19 mouse cellular contexts compared by ENCODE assay signal in genomic region chr14:113590811-113591210, GRCm38 (mm10).
DNase-seq lines count a peak whose midpoint lies in the region; ATAC-seq and TF ChIP-seq lines count a peak whose summit lies in the region.
"Had no signal": no experiment of that assay in that cellular context is flagged by ENCODE, and none has a peak within 500 bp of the region (broad histone marks: within the 10 kb centered on the region; RNA-seq: fewer than 3 reads in every experiment).

No protein-coding gene starts in this region.

- H3K36me3 ChIP-seq in embryonic facial prominence, embryonic 11.5 days (replicated peaks; ENCODE audit: control insufficient read depth, insufficient read depth, low read depth, low read length): no peaks in the 10 kb centered on the region
- no peaks in the 10 kb centered on the region for H3K36me3 ChIP-seq in hindbrain, postnatal 0 days (ENCODE audit: insufficient read depth, low read length)
- no peaks in the 10 kb centered on the region for H3K36me3 ChIP-seq in stomach, embryonic 15.5 days
- no peaks in the 10 kb centered on the region for H3K36me3 ChIP-seq in kidney, adult 2 months (ENCODE audit: control insufficient read depth, insufficient read depth, low read length)
- H3K36me3 ChIP-seq: forebrain, embryonic 10.5 days; midbrain, embryonic 12.5 days had no signal

- no peak for TF ChIP-seq CTCF in hindbrain, postnatal 0 days (IDR thresholded peaks at IDR 0.05; ENCODE audit: low read depth)
- TF ChIP-seq CTCF in kidney, adult 2 months (conservative IDR thresholded peaks at IDR 0.05; ENCODE audit: insufficient read depth, insufficient read length, low read depth, low read length): no peak

- no peaks in the 10 kb centered on the region for H3K4me1 ChIP-seq in embryonic facial prominence, embryonic 11.5 days (ENCODE audit: control insufficient read depth, insufficient read depth, low read length)
- no peaks in the 10 kb centered on the region for H3K4me1 ChIP-seq in hindbrain, postnatal 0 days (ENCODE audit: insufficient read depth, low read length)
- H3K4me1 ChIP-seq in stomach, embryonic 15.5 days: no peaks in the 10 kb centered on the region
- H3K4me1 ChIP-seq in kidney, adult 2 months (ENCODE audit: control insufficient read depth, insufficient read depth, low read length): no peaks in the 10 kb centered on the region
- H3K4me1 ChIP-seq: forebrain, embryonic 10.5 days; midbrain, embryonic 12.5 days had no signal

- no peak for ATAC-seq in embryonic facial prominence, embryonic 11.5 days (replicated peaks; ENCODE audit: insufficient number of reproducible peaks, low FRiP score, low TSS enrichment, low read depth)
- no peak for ATAC-seq in hindbrain, postnatal 0 days
- ATAC-seq in stomach, embryonic 15.5 days (ENCODE audit: insufficient read depth, low FRiP score, low read depth): peak; percentile 56; the same call in 1 of the 2 replicates
- ATAC-seq: Patski had no signal

- H3K27ac ChIP-seq in embryonic facial prominence, embryonic 11.5 days (replicated peaks; ENCODE audit: low read depth, low read length): no peak overlapping the region
- H3K27ac ChIP-seq in hindbrain, postnatal 0 days: no peak overlapping the region
- no peak overlapping the region for H3K27ac ChIP-seq in stomach, embryonic 15.5 days
- H3K27ac ChIP-seq in kidney, adult 2 months (ENCODE audit: insufficient read depth, low read depth, low read length): no peak overlapping the region
- H3K27ac ChIP-seq: forebrain, embryonic 10.5 days; left cerebral cortex, adult 2 months; midbrain, embryonic 12.5 days had no signal

- no peak overlapping the region for H3K9ac ChIP-seq in embryonic facial prominence, embryonic 11.5 days (replicated peaks; ENCODE audit: low read length)
- H3K9ac ChIP-seq in hindbrain, postnatal 0 days (replicated peaks; ENCODE audit: low read length): no peak overlapping the region
- no peak overlapping the region for H3K9ac ChIP-seq in stomach, embryonic 15.5 days
- H3K9ac ChIP-seq: midbrain, embryonic 12.5 days had no signal

- no peaks in the 10 kb centered on the region for H3K27me3 ChIP-seq in embryonic facial prominence, embryonic 11.5 days (ENCODE audit: control insufficient read depth, insufficient read depth, low read length)
- no peaks in the 10 kb centered on the region for H3K27me3 ChIP-seq in hindbrain, postnatal 0 days (ENCODE audit: insufficient read depth, low read length)
- H3K27me3 ChIP-seq in stomach, embryonic 15.5 days (replicated peaks): no peaks in the 10 kb centered on the region
- H3K27me3 ChIP-seq in kidney, adult 2 months (replicated peaks; ENCODE audit: control insufficient read depth, insufficient read depth, low read length): no peaks in the 10 kb centered on the region
- H3K27me3 ChIP-seq: CH12.LX; midbrain, embryonic 12.5 days; Patski had no signal

- DNase-seq in retina, adult 2 months (ENCODE audit: low read depth, low spot score): peak; percentile 3
- DNase-seq in retina, embryonic 14.5 days (ENCODE audit: low spot score): no peak
- peak; percentile 58 for DNase-seq in embryonic facial prominence, embryonic 11.5 days (ENCODE audit: low spot score)
- peak; percentile 4 for DNase-seq in hindbrain, postnatal 0 days (ENCODE audit: low spot score)
- DNase-seq in spleen, postnatal 10 days (ENCODE audit: low spot score in 2 of 2): no peak
- DNase-seq in Muller cell, postnatal 12 days (ENCODE audit: inconsistent ontology term): no peak
- no peak for DNase-seq in kidney, adult 2 months
- DNase-seq: adrenal gland, adult 2 months; cerebellum, postnatal 10 days; kidney, adult 11 months; lung, postnatal 10 days; right cerebral cortex, adult 18-20 months had no signal

- no peaks in the 10 kb centered on the region for H3K9me3 ChIP-seq in embryonic facial prominence, embryonic 11.5 days (replicated peaks; ENCODE audit: control insufficient read depth, low read length)
- no peaks in the 10 kb centered on the region for H3K9me3 ChIP-seq in hindbrain, postnatal 0 days (ENCODE audit: low read length)
- H3K9me3 ChIP-seq in stomach, embryonic 15.5 days: no peaks in the 10 kb centered on the region
- H3K9me3 ChIP-seq: forebrain, embryonic 10.5 days; midbrain, embryonic 12.5 days had no signal

- H3K4me3 ChIP-seq in embryonic facial prominence, embryonic 11.5 days (ENCODE audit: low read depth, low read length): no peak overlapping the region
- H3K4me3 ChIP-seq in hindbrain, postnatal 0 days (ENCODE audit: low read length): no peak overlapping the region
- no peak overlapping the region for H3K4me3 ChIP-seq in stomach, embryonic 15.5 days (replicated peaks)
- no peak overlapping the region for H3K4me3 ChIP-seq in kidney, adult 2 months (ENCODE audit: insufficient read depth, low read depth, low read length)
- H3K4me3 ChIP-seq: forebrain, embryonic 10.5 days; left cerebral cortex, adult 2 months; midbrain, embryonic 12.5 days had no signal

- H3K4me2 ChIP-seq in embryonic facial prominence, embryonic 11.5 days (ENCODE audit: low read depth, low read length): no peak overlapping the region
- no peak overlapping the region for H3K4me2 ChIP-seq in hindbrain, postnatal 0 days (ENCODE audit: low read depth, low read length)
- no peak overlapping the region for H3K4me2 ChIP-seq in stomach, embryonic 15.5 days
- H3K4me2 ChIP-seq: liver, embryonic 11.5 days; midbrain, embryonic 12.5 days had no signal

- no peak for TF ChIP-seq POLR2A in kidney, adult 2 months (IDR thresholded peaks at IDR 0.05; ENCODE audit: low read depth, low read length)

- 43% methylated on average over 5 of the region's 5 CpGs for WGBS in embryonic facial prominence, embryonic 11.5 days
- WGBS in hindbrain, postnatal 0 days: 78% methylated on average over 5 of the region's 5 CpGs
- WGBS in stomach, embryonic 15.5 days: 48% methylated on average over 5 of the region's 5 CpGs
- WGBS in kidney, adult 2 months: 86% methylated on average over 5 of the region's 5 CpGs

Comparison
In these comparisons a context has a peak if more than half of its experiments do, and no peak if none do; other contexts are left out.
1. DNase-seq: peak in retina, adult 2 months (single experiment), embryonic facial prominence, embryonic 11.5 days (single experiment) and hindbrain, postnatal 0 days (single experiment); none in retina, embryonic 14.5 days (single experiment), spleen, postnatal 10 days (0 of 2), Muller cell, postnatal 12 days (single experiment) and kidney, adult 2 months (single experiment).